Mouse (Mus musculus): Measurements from ENCODE around the gene Melk. TPM values are rescaled to one million over a fixed set of nuclear protein-coding genes. Genes with fewer than 3 reads are reported as not detected.

The Melk gene
- polyA plus RNA-seq, 1 experiment: 95.6 TPM

DNA sequence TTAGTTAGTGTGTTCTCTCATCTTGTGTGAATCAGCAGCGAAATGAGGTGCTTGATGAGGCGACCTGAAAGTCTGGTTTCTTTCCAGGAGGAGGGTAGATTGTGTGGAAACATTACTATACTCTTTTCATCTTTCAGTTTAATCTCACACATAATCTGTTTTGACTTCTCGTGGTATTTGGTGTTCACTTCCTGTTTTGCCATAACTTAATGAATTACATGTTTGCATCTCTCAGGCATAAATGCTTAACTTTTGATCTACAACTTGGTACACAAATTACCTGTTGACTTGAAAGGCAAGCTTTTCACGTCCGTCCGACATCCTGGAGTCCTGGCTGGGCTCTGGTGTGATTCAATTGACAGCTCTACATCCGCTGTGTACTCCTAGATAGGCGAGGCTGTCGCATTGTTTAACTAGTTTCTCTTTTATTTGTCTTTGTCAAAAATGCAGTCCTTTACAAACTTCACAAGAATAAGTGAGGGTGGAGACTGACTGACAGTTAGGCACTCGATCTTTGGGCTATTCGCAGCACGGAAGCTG is 15.7 kb downstream of the Melk start:
- H3K27ac ChIP-seq (ENCODE audit: insufficient read depth, low read length): no peak overlapping the region
- peaks cover 10% of the 10 kb centered on the region; the same call in 1 of the 2 replicates for H3K36me3 ChIP-seq (ENCODE audit: control insufficient read depth, insufficient read depth, low read length, poor library complexity, severe bottlenecking)
- no peak for TF ChIP-seq POLR2A (IDR thresholded peaks at IDR 0.05; ENCODE audit: insufficient read depth, low read length)
- H3K4me1 ChIP-seq (ENCODE audit: control insufficient read depth, insufficient read depth, low read length): no peaks in the 10 kb centered on the region
- no peaks in the 10 kb centered on the region for H3K27me3 ChIP-seq (ENCODE audit: control insufficient read depth, insufficient read depth, low read length, poor library complexity, severe bottlenecking)
- no peak overlapping the region for H3K9ac ChIP-seq (ENCODE audit: low read depth, poor library complexity, severe bottlenecking)
- no peak overlapping the region for H3K4me3 ChIP-seq (ENCODE audit: low read depth, low read length)
- H3K9me3 ChIP-seq (replicated peaks; ENCODE audit: control insufficient read depth, insufficient read depth, low read length, poor library complexity, severe bottlenecking): no peaks in the 10 kb centered on the region

DNA sequence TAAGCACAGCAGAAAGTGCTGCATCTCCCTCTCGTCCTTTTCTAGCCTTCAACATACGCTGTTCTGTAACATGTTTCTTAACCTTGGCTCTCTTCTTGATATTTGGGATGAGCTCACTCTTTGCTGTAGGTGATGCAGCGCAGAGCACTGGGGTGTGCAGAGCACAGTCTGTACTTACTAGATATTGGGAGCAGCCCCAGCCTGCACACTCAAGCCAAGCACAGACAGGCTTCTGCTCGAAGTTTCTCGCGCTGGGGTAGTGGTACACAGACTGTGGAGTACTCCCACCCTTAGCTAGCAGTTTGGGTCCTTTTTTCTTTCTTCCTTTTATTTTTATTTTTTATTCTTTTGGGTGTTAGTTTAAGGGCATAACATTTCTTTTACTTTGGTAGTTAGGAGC is 19.8 kb downstream of the Melk start:
- H3K27ac ChIP-seq (ENCODE audit: insufficient read depth, low read length): no peak overlapping the region

DNA sequence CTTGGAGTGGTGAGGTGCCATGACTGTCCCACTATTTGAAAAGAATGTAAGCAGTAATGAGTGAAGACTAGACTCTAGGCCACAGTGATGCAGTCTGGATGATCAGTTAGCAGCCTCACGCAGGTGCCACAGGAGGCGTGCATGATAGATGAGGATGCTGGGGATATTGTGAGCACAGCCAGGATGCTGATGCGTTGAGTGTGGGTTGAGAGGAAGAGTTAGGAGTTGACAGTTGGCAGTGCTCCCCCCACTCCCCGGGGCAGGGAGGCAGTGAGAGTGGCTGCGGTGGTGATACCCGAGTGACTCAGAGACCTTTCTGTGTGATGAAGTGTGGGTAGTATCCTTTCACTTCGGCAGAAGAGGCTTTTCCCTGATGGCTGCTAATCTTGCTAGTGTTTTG is 21.4 kb downstream of the Melk start:
- Histone ChIP-seq H3K9ac (ENCODE audit: low read depth, poor library complexity, severe bottlenecking) (no peak overlapping the region), H3K4me1 (ENCODE audit: control insufficient read depth, insufficient read depth, low read length) (no peaks in the 10 kb centered on the region), H3K4me3 (ENCODE audit: low read depth, low read length) (no peak overlapping the region), H3K27ac (ENCODE audit: insufficient read depth, low read length) (no peak overlapping the region), H3K27me3 (ENCODE audit: control insufficient read depth, insufficient read depth, low read length, poor library complexity, severe bottlenecking) (no peaks in the 10 kb centered on the region), H3K36me3 (ENCODE audit: control insufficient read depth, insufficient read depth, low read length, poor library complexity, severe bottlenecking) (peaks cover 20% of the 10 kb centered on the region), H3K9me3 (replicated peaks; ENCODE audit: control insufficient read depth, insufficient read depth, low read length, poor library complexity, severe bottlenecking) (no peaks in the 10 kb centered on the region)
- TF ChIP-seq EP300 (IDR thresholded peaks at IDR 0.05; ENCODE audit: insufficient read depth, low read depth, low read length) (no peak), POLR2A (IDR thresholded peaks at IDR 0.05; ENCODE audit: insufficient read depth, low read length) (no peak), CTCF (IDR thresholded peaks at IDR 0.05; ENCODE audit: low read depth, low read length) (no peak)

More for the DNA sequence above, 19.8 kb downstream of the Melk start:
- Histone ChIP-seq H3K9ac (ENCODE audit: low read depth, poor library complexity, severe bottlenecking) (no peak overlapping the region), H3K4me1 (ENCODE audit: control insufficient read depth, insufficient read depth, low read length) (no peaks in the 10 kb centered on the region), H3K9me3 (replicated peaks; ENCODE audit: control insufficient read depth, insufficient read depth, low read length, poor library complexity, severe bottlenecking) (no peaks in the 10 kb centered on the region), H3K27me3 (ENCODE audit: control insufficient read depth, insufficient read depth, low read length, poor library complexity, severe bottlenecking) (no peaks in the 10 kb centered on the region), H3K36me3 (ENCODE audit: control insufficient read depth, insufficient read depth, low read length, poor library complexity, severe bottlenecking) (peaks cover 7% of the 10 kb centered on the region; the same call in 1 of the 2 replicates), H3K4me3 (ENCODE audit: low read depth, low read length) (no peak overlapping the region)
- no peak for TF ChIP-seq EP300 (IDR thresholded peaks at IDR 0.05; ENCODE audit: insufficient read depth, low read depth, low read length)
- no peak for TF ChIP-seq POLR2A (IDR thresholded peaks at IDR 0.05; ENCODE audit: insufficient read depth, low read length)
- no peak for TF ChIP-seq CTCF (IDR thresholded peaks at IDR 0.05; ENCODE audit: low read depth, low read length)

DNA sequence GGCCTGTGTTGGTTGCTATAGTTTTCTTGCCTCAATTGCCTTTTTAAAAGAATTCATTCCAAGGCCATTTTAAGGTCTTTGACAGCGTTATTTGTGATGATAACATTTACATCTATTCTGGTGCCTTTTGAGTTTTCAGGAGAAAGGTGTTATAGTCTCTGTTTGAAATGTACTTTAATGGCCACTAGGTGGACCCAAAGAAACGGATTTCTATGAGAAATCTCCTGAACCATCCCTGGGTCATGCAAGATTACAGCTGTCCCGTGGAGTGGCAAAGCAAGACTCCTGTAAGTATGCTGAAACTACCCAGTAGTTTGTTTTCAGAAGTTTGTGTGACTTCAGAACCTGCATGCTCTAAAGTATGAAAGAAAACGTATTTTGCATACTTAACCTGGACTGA is 24.8 kb downstream of the Melk start:
- no peak overlapping the region for H3K9ac ChIP-seq (ENCODE audit: low read depth, poor library complexity, severe bottlenecking)
- H3K27ac ChIP-seq (ENCODE audit: insufficient read depth, low read length): no peak overlapping the region
- no peaks in the 10 kb centered on the region for H3K9me3 ChIP-seq (replicated peaks; ENCODE audit: control insufficient read depth, insufficient read depth, low read length, poor library complexity, severe bottlenecking)
- TF ChIP-seq EP300 (IDR thresholded peaks at IDR 0.05; ENCODE audit: insufficient read depth, low read depth, low read length) (no peak), CTCF (IDR thresholded peaks at IDR 0.05; ENCODE audit: low read depth, low read length) (no peak), POLR2A (IDR thresholded peaks at IDR 0.05; ENCODE audit: insufficient read depth, low read length) (no peak)
- H3K27me3 ChIP-seq (ENCODE audit: control insufficient read depth, insufficient read depth, low read length, poor library complexity, severe bottlenecking): no peaks in the 10 kb centered on the region
- H3K36me3 ChIP-seq (ENCODE audit: control insufficient read depth, insufficient read depth, low read length, poor library complexity, severe bottlenecking): peaks cover 19% of the 10 kb centered on the region
- no peak overlapping the region for H3K4me3 ChIP-seq (ENCODE audit: low read depth, low read length)
- H3K4me1 ChIP-seq (ENCODE audit: control insufficient read depth, insufficient read depth, low read length): no peaks in the 10 kb centered on the region

DNA sequence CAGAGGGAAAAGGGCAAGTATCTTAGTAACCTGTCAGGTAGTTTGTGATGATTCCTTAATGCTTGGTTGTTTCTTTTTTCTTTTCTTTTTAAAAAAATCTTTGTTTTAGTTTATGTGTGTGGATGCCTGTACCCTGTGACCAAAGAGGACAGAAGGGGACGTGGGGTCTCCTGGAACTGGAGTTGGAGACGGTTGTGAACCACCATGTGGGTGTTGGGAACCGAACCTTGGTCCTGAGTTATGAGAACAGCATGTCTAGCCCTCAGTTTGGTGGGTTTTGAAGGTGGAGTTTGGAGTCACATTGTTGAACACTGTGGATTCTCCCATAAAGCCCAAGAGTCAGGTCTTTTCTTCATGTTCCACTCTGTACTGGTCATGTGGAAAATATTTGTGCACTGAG is 26.0 kb downstream of the Melk start:
- Histone ChIP-seq H3K9me3 (replicated peaks; ENCODE audit: control insufficient read depth, insufficient read depth, low read length, poor library complexity, severe bottlenecking) (no peaks in the 10 kb centered on the region), H3K4me3 (ENCODE audit: low read depth, low read length) (no peak overlapping the region), H3K4me1 (ENCODE audit: control insufficient read depth, insufficient read depth, low read length) (no peaks in the 10 kb centered on the region), H3K9ac (ENCODE audit: low read depth, poor library complexity, severe bottlenecking) (no peak overlapping the region), H3K36me3 (ENCODE audit: control insufficient read depth, insufficient read depth, low read length, poor library complexity, severe bottlenecking) (peaks cover 19% of the 10 kb centered on the region), H3K27me3 (ENCODE audit: control insufficient read depth, insufficient read depth, low read length, poor library complexity, severe bottlenecking) (no peaks in the 10 kb centered on the region), H3K27ac (ENCODE audit: insufficient read depth, low read length) (no peak overlapping the region)
- TF ChIP-seq EP300 (IDR thresholded peaks at IDR 0.05; ENCODE audit: insufficient read depth, low read depth, low read length) (no peak), CTCF (IDR thresholded peaks at IDR 0.05; ENCODE audit: low read depth, low read length) (no peak)

DNA sequence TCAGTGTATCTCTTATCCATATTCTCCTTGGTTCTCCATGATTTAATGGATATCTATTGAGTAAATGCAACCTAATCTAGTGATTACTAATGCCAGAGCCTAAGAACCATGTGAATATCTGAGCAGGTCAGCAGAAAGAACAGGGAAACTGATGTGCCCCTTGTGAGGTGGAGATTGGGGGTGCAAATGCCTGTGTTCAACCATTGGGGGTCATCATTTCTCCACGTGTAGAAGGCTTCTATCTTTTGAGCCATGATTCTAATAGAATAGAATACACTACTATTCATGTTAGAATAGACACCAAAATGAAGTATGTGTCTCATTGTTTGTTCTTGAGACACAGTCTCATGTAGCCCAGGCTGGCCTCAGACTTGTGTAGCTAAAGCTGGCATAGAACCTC is 27.3 kb downstream of the Melk start:
- TF ChIP-seq EP300 (IDR thresholded peaks at IDR 0.05; ENCODE audit: insufficient read depth, low read depth, low read length): no peak
- Histone ChIP-seq H3K4me3 (ENCODE audit: low read depth, low read length) (no peak overlapping the region), H3K9ac (ENCODE audit: low read depth, poor library complexity, severe bottlenecking) (no peak overlapping the region), H3K36me3 (ENCODE audit: control insufficient read depth, insufficient read depth, low read length, poor library complexity, severe bottlenecking) (peaks cover 21% of the 10 kb centered on the region), H3K4me1 (ENCODE audit: control insufficient read depth, insufficient read depth, low read length) (no peaks in the 10 kb centered on the region), H3K9me3 (replicated peaks; ENCODE audit: control insufficient read depth, insufficient read depth, low read length, poor library complexity, severe bottlenecking) (no peaks in the 10 kb centered on the region), H3K27me3 (ENCODE audit: control insufficient read depth, insufficient read depth, low read length, poor library complexity, severe bottlenecking) (no peaks in the 10 kb centered on the region), H3K27ac (ENCODE audit: insufficient read depth, low read length) (no peak overlapping the region)
